Mouse (Mus musculus): ENCODE measurements at regions not wholly inside any gene's neighbourhood (a gene's known extent, or its start where the extent isn't known, plus 50 kb on each side); places are given as distances from the start of the nearest gene placed in this dataset.

DNA sequence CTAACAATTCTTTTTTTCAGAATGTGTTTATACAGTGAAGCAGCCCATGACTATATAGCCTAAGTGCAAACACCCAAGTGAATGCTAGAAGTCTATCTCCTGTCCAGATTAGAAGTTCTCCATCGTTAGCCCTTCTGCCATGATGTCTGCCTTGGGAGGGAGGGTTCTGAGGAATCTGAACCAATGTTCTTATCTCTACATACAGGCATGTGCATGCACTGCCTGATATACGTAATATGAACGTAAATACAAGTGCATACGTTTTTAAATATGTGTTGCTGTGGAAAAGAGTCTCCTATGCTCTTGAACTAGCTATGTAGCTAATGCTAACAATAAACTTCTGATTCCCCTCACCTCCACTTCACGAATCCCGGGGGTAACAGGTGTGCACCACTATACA, 68.9 kb upstream of the Lgalsl start:
- TF ChIP-seq USF1 (IDR thresholded peaks at IDR 0.05; ENCODE audit: low read depth, low read length) (no peak), HCFC1 (IDR thresholded peaks at IDR 0.05; ENCODE audit: low read depth, low read length) (no peak), CTCF (IDR thresholded peaks at IDR 0.05 in 2 of 3, conservative IDR thresholded peaks at IDR 0.05 in 1 of 3; ENCODE audit: control insufficient read depth in 1 of 3, insufficient read depth in 1 of 3, low read depth in 2 of 3, low read length in 3 of 3, poor library complexity in 1 of 3, severe bottlenecking in 1 of 3) (no peak), POLR2A (IDR thresholded peaks at IDR 0.05; ENCODE audit: control insufficient read depth in 1 of 2, insufficient read depth in 1 of 2, low read depth in 1 of 2, low read length in 2 of 2, poor library complexity in 1 of 2) (no peak), TAL1 (IDR thresholded peaks at IDR 0.05; ENCODE audit: low read length) (peak; percentile 43), ZNF384 (IDR thresholded peaks at IDR 0.05; ENCODE audit: low read depth, low read length) (no peak), ELF1 (IDR thresholded peaks at IDR 0.05; ENCODE audit: low read depth, low read length) (no peak), SIN3A (IDR thresholded peaks at IDR 0.05; ENCODE audit: low read length) (no peak), MYC (IDR thresholded peaks at IDR 0.05; ENCODE audit: low read depth, low read length) (no peak), MEF2A (IDR thresholded peaks at IDR 0.05; ENCODE audit: extremely low read depth, insufficient replicate concordance, low read depth, low read length, poor library complexity, severe bottlenecking) (no peak), MAX (IDR thresholded peaks at IDR 0.05; ENCODE audit: low read length) (no peak), NRF1 (IDR thresholded peaks at IDR 0.05; ENCODE audit: insufficient read depth, low read depth, low read length, poor library complexity, severe bottlenecking) (no peak), MAFK (IDR thresholded peaks at IDR 0.05; ENCODE audit: borderline replicate concordance, low read depth, low read length) (no peak)
